Mouse (Mus musculus): ENCODE measurements around the gene Peak1.
"Not testable (repeated sequence)": the region's sequence is repeated elsewhere in the genome, so short reads cannot be mapped to it uniquely, and the experiment has no call there.

The Peak1 gene

DNA sequence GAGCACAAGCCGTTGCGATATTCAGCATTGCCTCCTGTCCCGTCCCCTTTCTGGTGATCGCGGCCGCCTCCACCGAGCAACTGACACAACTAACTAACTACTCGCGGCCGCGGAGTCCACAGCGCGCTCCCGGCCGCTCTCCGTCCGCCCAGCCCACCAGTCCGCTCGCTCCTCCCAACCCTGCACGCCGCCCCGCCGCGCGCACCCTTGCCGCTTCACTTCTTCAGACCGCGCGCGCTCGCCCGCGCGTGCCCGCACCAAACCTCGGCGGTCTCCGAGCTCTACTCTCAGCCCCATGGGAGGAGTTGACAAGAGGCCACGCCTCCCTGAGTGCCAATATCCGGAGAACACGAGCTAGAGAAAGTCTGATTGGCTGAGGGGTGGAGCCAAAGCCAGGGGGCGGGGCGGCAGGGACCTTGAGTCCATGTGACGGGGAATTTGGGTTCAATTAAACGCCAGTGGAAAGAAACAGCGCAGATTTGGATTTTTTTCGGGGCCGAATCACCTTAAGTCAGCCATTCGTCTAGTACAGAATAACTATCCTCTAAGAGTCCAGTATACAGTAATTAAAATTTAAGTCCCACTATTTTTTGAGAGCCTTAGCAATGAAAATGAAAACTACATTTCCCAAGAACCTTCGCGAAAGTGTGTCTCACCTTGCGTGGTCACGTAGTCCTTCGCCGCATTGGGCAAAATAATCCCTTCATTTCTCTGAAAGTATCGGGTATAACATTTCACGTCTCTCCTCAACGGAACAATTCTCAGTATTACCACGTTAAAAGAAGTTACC, at the start of gene Peak1, which contains the start of gene Hmg20a:
TSS of gene Peak1 (minus strand) at position 120 of the 790 bp plus-strand sequence.
TSS of gene Hmg20a (plus strand) at position 662 of the 790 bp plus-strand sequence.
- peak; percentile 100 for DNase-seq

- DNase-seq, result no peak
Measured at GRCm38 (mm10) chr9:56466251-56466650, 48.4 kb upstream of the Peak1 start.

DNA sequence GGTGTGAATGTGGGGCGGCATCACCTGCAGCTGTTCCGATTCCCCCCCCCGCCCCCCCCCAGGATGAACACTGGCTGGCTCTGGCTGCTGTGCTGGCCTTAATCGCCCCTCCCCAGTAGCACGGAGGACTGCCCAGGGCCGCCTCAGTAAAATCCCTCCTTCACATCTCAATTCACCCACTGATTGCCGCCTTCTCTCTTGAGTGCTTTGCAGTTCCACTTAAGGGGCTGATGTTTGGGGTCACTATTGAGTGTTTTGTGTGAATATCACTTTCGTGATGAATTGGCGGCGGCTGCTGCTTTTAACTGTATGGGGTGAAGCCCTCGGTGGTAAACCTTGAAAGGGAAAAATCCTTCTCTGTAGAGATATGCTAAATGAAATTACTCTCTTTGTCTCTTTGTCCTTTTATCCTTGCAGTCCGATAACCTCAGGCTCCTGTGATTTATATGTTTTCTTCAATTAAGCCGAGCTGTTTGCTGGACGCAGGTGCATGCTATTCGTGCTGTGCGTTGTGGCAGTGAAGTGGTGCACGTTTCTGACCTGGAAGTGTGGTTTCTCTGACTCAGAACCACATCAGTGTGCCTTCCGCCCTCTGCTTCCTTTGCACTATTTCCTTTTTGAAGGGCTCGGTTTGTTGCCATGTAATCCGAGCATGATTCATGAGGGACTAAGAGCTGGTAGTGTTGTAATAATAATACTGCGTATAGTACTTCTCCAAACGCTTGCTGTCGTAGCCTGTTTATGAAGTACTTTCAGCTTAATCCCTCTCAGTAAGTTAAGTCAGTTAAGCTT, 47.2 kb upstream of the Peak1 start:
- DNase-seq, result peak; percentile 17

GRCm38 (mm10) chr9:56463686-56464515, 46.0 kb upstream of the Peak1 start:
- no peak for DNase-seq

GRCm38 (mm10) chr9:56463046-56463445, 45.2 kb upstream of the Peak1 start:
- DNase-seq, result no peak

DNA sequence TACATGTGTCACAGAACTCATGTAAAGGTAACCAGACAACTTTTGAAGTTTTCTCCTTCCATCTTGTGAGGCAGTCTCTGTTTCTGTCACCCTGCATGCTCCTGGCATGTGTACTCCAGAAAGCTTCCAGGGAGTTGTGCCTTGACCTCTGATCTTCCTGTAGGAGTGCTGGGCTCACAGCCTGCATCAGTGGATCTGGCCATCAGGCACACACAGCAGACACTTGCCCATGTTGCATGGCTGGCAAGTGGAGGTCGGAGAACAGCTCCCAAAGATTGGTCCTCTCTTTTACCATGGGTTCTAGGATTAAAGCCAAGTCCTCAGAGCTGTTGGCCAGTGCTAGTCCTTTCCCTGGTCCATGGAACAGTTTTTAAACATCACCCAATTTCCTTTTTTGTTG, 44.7 kb upstream of the Peak1 start:
- no peak for DNase-seq

DNA sequence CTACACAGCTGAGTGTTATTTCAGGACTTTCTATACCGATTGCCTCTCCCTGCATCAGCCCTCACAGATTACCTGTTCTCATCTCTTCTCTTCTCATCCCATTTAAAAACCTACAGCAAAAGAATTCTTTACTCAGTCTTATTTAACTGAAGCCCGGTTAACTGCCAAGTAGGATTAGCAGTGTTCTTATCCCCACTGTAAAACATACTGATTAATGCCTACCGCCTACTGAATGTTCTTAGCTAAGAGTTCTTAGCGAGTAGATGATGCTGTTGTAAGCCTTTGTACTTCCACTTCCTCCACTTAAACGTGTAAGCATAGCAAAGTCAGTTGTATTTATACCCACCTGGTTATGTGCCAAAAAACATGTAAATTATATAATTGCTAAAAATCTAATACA, 43.1 kb upstream of the Peak1 start:
- DNase-seq, result no peak

- no peak for DNase-seq
Measured at GRCm38 (mm10) chr9:56456426-56456825, 38.6 kb upstream of the Peak1 start.

DNA sequence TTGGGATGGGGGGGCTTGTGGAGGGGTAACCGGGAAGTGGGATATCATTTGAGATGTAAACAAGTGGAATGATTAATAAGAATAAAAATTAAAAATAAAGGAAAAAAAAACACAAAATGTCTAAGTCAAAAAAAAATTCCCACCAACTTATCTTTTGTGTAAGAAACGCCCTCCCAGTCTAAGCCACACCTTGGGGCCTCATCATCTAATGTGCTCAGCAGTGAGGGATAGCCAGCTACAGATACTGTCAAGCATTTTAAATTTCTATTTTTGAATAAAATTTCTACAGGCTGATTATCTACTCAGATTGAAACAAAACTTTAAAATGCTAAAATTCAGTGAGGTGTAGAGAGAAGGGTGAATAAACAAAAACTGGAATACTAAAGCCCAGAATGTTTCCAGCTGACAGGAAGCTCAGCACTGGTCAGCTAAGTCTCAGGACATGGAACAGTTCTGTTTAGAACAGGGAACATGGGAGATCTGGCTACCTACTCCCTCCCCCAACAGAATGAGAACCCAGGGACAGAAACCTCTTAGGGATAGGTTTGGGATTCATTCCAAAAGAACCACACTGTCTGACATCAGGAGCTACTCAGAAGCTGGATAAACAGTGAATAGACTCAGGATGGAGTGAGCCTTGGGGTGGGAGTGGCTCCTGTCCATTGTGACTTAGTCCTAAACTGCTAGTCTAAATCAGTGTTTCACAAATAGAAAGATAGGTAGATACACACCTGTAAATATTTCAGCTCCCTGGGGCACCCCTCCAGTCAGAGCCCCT, 35.4 kb upstream of the Peak1 start:
- DNase-seq, result peak; percentile 39

- DNase-seq, result no peak
Measured at GRCm38 (mm10) chr9:56451570-56451969, 33.7 kb upstream of the Peak1 start.

GRCm38 (mm10) chr9:56439699-56440098, 21.8 kb upstream of the Peak1 start:
- DNase-seq, result no peak

DNA sequence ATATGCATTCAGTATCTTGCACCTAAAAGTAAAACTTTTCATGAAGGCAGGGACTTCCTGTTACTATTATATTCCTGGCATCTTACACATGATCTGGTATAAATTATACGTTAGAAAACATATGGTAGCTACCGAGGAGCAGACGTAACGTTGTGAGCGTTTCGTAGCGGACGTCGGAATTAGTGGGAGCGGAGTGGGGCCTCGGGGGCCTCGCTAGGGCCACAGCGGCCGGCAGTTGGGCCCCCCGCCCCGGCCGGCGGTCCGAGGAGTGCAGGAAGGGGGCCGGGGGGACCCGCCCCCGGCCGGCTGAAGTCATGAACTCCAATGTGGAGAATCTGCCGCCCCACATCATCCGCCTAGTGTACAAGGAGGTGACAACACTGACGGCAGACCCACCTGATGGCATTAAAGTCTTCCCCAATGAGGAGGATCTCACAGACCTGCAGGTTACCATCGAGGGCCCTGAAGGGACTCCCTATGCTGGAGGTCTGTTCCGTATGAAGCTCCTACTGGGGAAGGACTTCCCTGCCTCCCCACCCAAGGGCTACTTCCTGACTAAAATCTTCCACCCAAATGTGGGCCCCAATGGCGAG, 19.5 kb upstream of the Peak1 start:
- not testable (repeated sequence) for DNase-seq

DNA sequence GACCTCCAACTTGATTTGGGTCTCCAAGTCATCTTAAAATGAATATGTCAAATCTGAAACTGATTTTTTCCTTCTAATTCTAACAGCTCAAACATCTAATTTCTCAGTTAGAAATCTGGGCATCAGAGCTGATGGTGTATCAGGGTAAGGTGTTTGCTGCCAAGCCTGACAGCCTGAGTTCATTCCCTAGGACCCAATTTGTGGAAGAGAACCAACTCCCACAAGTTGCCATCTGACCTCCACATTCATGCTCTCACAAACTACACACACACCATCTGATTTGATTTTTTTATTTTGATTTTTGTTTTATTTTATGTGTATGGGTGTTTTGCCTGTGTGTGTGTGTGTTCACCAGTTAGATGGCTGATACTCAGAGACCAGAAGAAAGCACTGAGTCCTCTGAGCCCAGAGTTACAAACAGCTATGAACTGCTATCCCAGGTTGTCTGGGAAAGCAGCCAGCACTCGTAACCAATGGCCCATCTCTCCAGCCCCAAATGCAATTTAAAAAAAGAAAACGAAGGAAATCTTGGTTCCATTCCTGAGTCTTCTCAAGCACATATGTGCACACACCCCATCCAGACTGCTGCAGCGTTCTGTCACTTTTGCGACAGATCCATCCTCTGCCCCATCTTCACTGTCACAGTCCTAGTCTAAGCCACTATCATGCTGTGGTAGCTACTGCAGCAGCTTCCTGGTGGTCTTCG, 18.1 kb upstream of the Peak1 start:
- no peak for DNase-seq

- no peak for DNase-seq
Measured at GRCm38 (mm10) chr9:56424861-56425260, 7.0 kb upstream of the Peak1 start.

DNA sequence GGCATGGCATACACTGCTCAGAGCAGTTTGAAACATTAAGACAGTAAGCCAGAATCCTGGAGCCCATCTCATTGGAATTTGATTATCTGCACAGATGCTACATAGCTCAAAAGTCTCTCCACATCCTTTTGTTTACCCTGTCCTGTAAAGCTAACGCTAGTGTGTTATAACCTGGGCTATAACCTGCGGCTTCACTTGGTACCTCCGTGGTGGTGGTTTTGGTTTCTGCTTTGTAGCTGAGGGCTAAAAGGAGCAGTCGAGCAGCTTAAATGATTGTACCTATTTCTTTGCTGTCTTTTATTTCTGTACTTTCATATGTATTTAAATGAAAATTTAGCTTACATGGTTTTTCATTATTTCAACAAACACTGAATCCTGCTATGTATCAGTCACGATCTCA, 4.1 kb upstream of the Peak1 start:
- no peak for DNase-seq

DNA sequence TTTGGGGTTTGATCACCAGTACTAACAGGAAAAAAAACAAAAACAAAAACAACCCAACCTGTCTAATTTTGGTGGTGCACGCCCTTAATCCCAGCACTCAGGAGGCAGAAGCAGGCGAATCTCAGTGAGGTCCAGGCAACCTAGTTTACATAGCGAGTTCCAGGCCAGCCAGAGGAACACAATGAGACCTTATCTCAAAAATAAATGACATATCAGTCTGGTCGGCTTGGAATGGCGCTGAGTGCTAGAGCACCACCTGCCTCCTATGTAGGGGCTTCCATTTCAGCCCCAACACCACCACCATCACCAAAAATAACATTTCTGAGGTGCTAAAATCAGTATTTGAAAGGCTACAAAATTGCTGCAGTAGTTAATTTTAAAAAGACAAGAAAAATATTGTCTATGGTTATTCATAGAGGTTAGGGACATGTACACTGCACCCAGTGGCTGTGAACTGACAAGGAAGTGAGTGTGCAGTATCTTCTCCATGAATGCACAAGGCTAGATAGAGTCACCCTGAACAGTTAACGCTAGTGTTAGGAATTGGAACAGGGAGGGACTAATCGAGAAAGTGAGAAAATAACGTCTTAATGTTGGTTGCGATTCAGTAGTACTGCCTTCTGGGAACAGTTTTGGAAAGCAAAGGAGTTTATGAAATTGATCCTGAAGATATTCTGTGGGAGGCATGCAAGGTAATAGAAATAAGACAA, 3.2 kb upstream of the Peak1 start:
- no peak for DNase-seq

- DNase-seq, result no peak
Measured at GRCm38 (mm10) chr9:56420236-56420635, 2.4 kb upstream of the Peak1 start.

GRCm38 (mm10) chr9:56418738-56419239, 922 bp upstream of the Peak1 start:
- peak; percentile 72 for DNase-seq

DNA sequence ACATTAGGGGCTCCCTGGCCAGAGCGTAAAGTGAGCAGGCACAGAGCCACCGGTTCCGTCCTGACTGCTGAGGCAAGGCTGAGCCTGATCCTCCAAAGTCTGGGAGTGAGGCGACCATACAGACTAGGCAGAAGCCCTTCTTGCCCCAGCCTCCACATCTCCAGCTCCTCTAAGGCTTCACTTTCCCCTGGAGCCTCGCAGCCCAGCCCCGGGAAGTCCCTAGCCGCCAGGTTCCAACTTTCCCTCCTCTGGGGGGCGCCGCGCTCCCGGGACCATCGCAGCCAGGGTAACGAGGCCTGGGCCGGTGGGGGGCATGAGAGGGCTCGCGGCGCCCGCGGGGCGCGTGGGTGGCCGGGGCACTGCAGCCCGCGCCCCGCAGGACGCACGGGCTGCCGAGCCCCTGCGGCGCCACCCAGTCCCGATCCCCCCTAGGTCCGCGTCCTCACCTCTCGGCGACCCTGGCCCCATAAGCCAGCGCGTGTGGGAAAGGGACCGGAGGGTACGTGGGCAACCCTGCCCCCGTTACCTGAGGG, 386 bp downstream of the Peak1 start:
- peak; percentile 83 for DNase-seq
